Mouse (Mus musculus) small intestine, adult 2 months (tissue): Measurements from ENCODE around the gene Cdiptos.

Experiments used
- CTCF ChIP-seq: fragments of 200-500 bp; IDR thresholded peaks from 2 replicates; pipeline ENCODE4 v1.5.1; 2012; ENCODE audit warnings: low read depth, mild to moderate bottlenecking, control low read depth, inconsistent platforms, low read length, moderate library complexity, mixed read lengths; ENCODE audit not compliant: insufficient replicate concordance, insufficient read length; ENCODE audit errors: extremely low read depth
- POLR2A ChIP-seq: fragments of 200-500 bp; IDR thresholded peaks from 2 replicates; pipeline ENCODE4 v1.6.1; 2012; ENCODE audit warnings: low read depth, mild to moderate bottlenecking, control low read depth, inconsistent platforms, low read length, moderate library complexity

GRCm38 (mm10) chr7:127014320-127014719, 38.4 kb upstream of the Cdiptos start, which contains the start of gene Mvp:
- TF ChIP-seq CTCF (no peak; the same call in 1 of the 2 replicates), POLR2A (0 out of 2 replicates have a peak, but pooled peaks have one; percentile 27)
